Mouse (Mus musculus) myocyte (in vitro differentiated cells): ENCODE measurements around the gene Togaram2. TPM values are rescaled to one million over a fixed set of nuclear protein-coding genes. Genes with fewer than 3 reads are reported as not detected.

Experiments used
- H3K27me3 ChIP-seq: one replicate; pipeline ENCODE4 v1.6.1; 2011; ENCODE audit not compliant: control insufficient read depth, insufficient read depth, insufficient read length
- H3K36me3 ChIP-seq: one replicate; pipeline ENCODE4 v1.6.1; 2011; ENCODE audit not compliant: control insufficient read depth, insufficient read depth
- H3K4me2 ChIP-seq: one replicate; pipeline ENCODE4 v1.6.1; 2011; ENCODE audit warnings: low read depth, control low read depth
- H3K4me3 ChIP-seq: one replicate; pipeline ENCODE4 v1.5.1; 2011; ENCODE audit warnings: mild to moderate bottlenecking, control low read depth, moderate library complexity
- H3K79me2 ChIP-seq: one replicate; pipeline ENCODE4 v1.6.1; 2011; ENCODE audit not compliant: control insufficient read depth, insufficient read depth
- H3ac ChIP-seq: one replicate; pipeline ENCODE4 v1.6.1; 2011; ENCODE audit not compliant: control insufficient read depth, insufficient read length
- CEBPB ChIP-seq: IDR thresholded peaks from 2 replicates; pipeline ENCODE4 v1.6.1; 2011; ENCODE audit warnings: mild to moderate bottlenecking, moderate library complexity; ENCODE audit not compliant: poor library complexity, insufficient read depth, severe bottlenecking
- E2F4 ChIP-seq: IDR thresholded peaks from one replicate; pipeline ENCODE4 v1.6.1; 2011; ENCODE audit warnings: mild to moderate bottlenecking, control low read depth, moderate library complexity; ENCODE audit not compliant: insufficient read depth
- MAX ChIP-seq: IDR thresholded peaks from one replicate; pipeline ENCODE4 v1.6.1; 2011; ENCODE audit warnings: low read depth, mild to moderate bottlenecking, control low read depth
- MYOD1 ChIP-seq, 3 experiments: IDR thresholded peaks; one replicate each; pipeline ENCODE4 v1.6.1; 2011; ENCODE audit warnings: control low read depth in 2 of 3, low read depth in 2 of 3, mild to moderate bottlenecking in 2 of 3, moderate library complexity in 1 of 3; ENCODE audit not compliant: insufficient read length in 2 of 3, control insufficient read depth in 1 of 3
- MYOG ChIP-seq, 3 experiments: IDR thresholded peaks; one replicate each; pipeline ENCODE4 v1.6.1; 2011; ENCODE audit warnings: control low read depth in 2 of 3, low read depth in 2 of 3, mild to moderate bottlenecking in 2 of 3; ENCODE audit not compliant: insufficient read length in 2 of 3, control insufficient read depth in 1 of 3, insufficient read depth in 1 of 3
- POLR2A ChIP-seq: IDR thresholded peaks from one replicate; pipeline ENCODE4 v1.6.1; 2011; ENCODE audit warnings: low read depth, mild to moderate bottlenecking, control low read depth, moderate library complexity; ENCODE audit not compliant: insufficient read length
- POLR2AphosphoS2 ChIP-seq: IDR thresholded peaks from one replicate; pipeline ENCODE4 v1.6.1; 2011; ENCODE audit warnings: low read depth, control low read depth; ENCODE audit not compliant: insufficient read length
- REST ChIP-seq: IDR thresholded peaks from one replicate; pipeline ENCODE4 v1.6.1; 2011; ENCODE audit warnings: mild to moderate bottlenecking, control low read depth, moderate library complexity; ENCODE audit not compliant: insufficient read depth, insufficient read length
- SRF ChIP-seq: IDR thresholded peaks from one replicate; pipeline ENCODE4 v1.6.1; 2011; ENCODE audit warnings: low read depth; ENCODE audit not compliant: control insufficient read depth, insufficient read length
- TCF12 ChIP-seq: IDR thresholded peaks from one replicate; pipeline ENCODE4 v1.6.1; 2011; ENCODE audit warnings: mild to moderate bottlenecking, control low read depth; ENCODE audit not compliant: poor library complexity, insufficient read depth, severe bottlenecking
- TCF3 ChIP-seq: IDR thresholded peaks from one replicate; pipeline ENCODE4 v1.6.1; 2011; ENCODE audit warnings: low read depth, control low read depth; ENCODE audit not compliant: insufficient read length
- USF1 ChIP-seq: IDR thresholded peaks from one replicate; pipeline ENCODE4 v1.6.1; 2011; ENCODE audit warnings: low read depth, mild to moderate bottlenecking, control low read depth, moderate library complexity
- polyA plus RNA-seq: library from polyadenylated mRNA; unstranded; fragments of >200 nt; fragmentation: generic; extraction: Trizol; gene quantifications from one replicate; pipeline ENCODE4 v1.2.1, GENCODE M21; 2012; ENCODE audit warnings: missing spikeins

Gene Togaram2
- polyA plus RNA-seq, 1 experiment = 0.31 TPM

- Histone ChIP-seq H3K4me2 (no peak overlapping the region), H3ac (no peak overlapping the region), H3K36me3 (no peaks in the 10 kb centered on the region), H3K79me2 (no peaks in the 10 kb centered on the region), H3K27me3 (no peaks in the 10 kb centered on the region), H3K4me3 (no peak overlapping the region)
- TF ChIP-seq CEBPB (no peak), POLR2AphosphoS2 (no peak), USF1 (no peak), POLR2A (no peak), MYOG (IDR thresholded peaks at IDR 0.05; ENCODE audit: control insufficient read depth in 1 of 3, insufficient read depth in 1 of 3, insufficient read length in 2 of 3, low read depth in 2 of 3) (no peak), REST (no peak), MAX (no peak)
Observed at GRCm38 (mm10) chr17:71705113-71705512, 32.1 kb downstream of the Togaram2 start.

DNA sequence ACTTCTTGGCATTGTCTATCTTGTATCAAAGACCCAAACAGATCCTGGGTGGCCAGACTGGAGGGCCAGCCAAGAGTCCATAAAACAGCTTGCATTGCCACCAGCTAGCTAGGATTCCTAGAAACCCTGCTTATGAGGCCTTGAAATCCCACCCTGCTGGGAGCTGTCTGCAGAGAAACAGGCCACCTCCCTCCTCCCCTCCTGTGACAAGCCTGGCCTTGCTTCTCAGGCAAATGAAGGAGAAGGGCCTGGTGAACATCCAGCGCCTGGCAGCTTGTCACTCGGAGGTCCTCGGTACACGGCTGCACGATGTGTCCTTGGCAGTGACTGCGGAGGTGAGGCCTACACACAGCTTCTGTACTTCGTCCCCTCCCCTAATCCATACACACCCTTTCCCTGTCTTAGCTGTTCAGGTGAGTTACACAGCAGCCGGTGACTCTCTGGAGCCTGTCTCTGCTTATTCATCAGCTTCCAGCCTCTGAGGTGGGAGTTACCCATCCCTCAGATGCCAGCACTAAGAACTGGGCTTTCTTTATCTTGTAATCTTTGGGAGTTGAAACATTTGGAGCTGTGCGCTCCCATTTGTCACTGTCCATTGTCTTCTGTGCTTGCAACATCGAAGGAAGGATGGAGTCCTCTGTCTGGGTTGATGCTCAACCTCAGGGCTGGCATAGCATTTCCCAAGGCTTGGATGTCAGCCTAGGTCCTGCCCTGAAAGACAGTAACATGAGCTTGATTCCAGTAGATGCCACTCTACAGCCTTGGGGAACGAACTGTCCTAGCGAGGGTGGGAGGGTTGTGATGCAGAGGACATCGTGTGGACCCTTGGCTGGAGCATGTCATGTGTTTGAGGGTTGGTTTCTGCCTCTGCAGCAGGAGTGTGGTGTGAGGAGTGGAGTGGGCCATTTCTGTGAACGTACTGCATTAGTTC is 32.8 kb downstream of the Togaram2 start:
- TF ChIP-seq SRF (no peak), CEBPB (no peak), REST (no peak), MYOG (IDR thresholded peaks at IDR 0.05; ENCODE audit: control insufficient read depth in 1 of 3, insufficient read depth in 1 of 3, insufficient read length in 2 of 3, low read depth in 2 of 3) (no peak), TCF12 (no peak), POLR2A (no peak), POLR2AphosphoS2 (no peak), E2F4 (no peak), USF1 (no peak), MAX (no peak), TCF3 (no peak), MYOD1 (IDR thresholded peaks at IDR 0.05; ENCODE audit: control insufficient read depth in 1 of 3, insufficient read length in 2 of 3, low read depth in 2 of 3) (no peak)
- no peaks in the 10 kb centered on the region for H3K27me3 ChIP-seq
- H3ac ChIP-seq = no peak overlapping the region
- H3K4me2 ChIP-seq = no peak overlapping the region
- no peaks in the 10 kb centered on the region for H3K36me3 ChIP-seq
- H3K79me2 ChIP-seq = no peaks in the 10 kb centered on the region
- H3K4me3 ChIP-seq = no peak overlapping the region

DNA sequence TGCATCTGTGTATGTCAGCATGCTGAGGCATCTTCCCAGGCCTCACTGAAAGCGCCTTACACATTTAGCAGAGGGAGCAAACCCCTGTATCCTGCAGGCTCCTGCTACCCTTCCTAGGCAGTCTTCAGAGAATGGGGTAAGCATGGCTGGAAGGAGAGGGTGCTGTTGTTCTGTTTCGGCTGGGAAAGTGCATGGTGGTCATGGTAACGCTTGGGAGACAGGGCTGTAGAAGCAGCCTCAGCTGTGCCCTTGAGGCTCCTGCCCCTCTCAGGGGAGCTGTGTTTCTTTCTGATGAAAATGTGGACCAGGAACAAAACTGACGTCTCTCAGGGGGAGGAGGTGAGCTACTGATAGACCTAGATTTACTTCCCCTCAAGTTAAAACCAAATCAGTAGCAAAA is 34.7 kb downstream of the Togaram2 start:
- no peak for TF ChIP-seq TCF3
- no peak for TF ChIP-seq POLR2A
- no peak for TF ChIP-seq TCF12
- TF ChIP-seq MYOD1 (IDR thresholded peaks at IDR 0.05; ENCODE audit: control insufficient read depth in 1 of 3, insufficient read length in 2 of 3, low read depth in 2 of 3) = no peak
- no peak for TF ChIP-seq REST
- no peak for TF ChIP-seq POLR2AphosphoS2
- TF ChIP-seq USF1 = no peak
- no peak for TF ChIP-seq MAX
- TF ChIP-seq SRF = no peak
- no peak for TF ChIP-seq CEBPB
- TF ChIP-seq E2F4 = no peak
- no peak for TF ChIP-seq MYOG (IDR thresholded peaks at IDR 0.05; ENCODE audit: control insufficient read depth in 1 of 3, insufficient read depth in 1 of 3, insufficient read length in 2 of 3, low read depth in 2 of 3)
- no peak overlapping the region for H3K4me2 ChIP-seq
- H3K79me2 ChIP-seq = no peaks in the 10 kb centered on the region

DNA sequence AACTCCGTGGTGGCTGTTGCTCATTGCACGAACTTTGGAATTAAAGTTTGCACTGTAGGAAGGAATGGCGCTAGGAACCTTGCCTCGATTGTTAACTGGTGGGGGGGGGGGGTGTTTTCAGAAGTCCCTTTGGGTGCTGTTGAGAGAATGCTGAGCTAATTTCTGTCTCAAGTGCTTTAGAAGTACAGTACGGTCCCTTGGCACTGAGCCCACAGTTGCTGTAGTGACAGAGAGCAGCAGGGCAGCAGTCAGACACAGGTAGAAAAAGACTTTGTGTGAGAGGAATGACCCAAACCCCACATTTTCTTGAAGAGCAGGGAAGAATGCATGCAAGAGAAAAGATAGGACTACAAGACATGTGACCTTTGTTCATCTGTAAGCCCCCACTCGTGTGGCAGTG is 39.2 kb downstream of the Togaram2 start:
- H3ac ChIP-seq = no peak overlapping the region
- H3K4me2 ChIP-seq = no peak overlapping the region
- TF ChIP-seq TCF3 = no peak
- TF ChIP-seq CEBPB = no peak
- no peak for TF ChIP-seq E2F4

More for the DNA sequence above, 34.7 kb downstream of the Togaram2 start:
- no peak overlapping the region for H3ac ChIP-seq
- H3K4me3 ChIP-seq = no peak overlapping the region
- H3K27me3 ChIP-seq = no peaks in the 10 kb centered on the region
- H3K36me3 ChIP-seq = no peaks in the 10 kb centered on the region

DNA sequence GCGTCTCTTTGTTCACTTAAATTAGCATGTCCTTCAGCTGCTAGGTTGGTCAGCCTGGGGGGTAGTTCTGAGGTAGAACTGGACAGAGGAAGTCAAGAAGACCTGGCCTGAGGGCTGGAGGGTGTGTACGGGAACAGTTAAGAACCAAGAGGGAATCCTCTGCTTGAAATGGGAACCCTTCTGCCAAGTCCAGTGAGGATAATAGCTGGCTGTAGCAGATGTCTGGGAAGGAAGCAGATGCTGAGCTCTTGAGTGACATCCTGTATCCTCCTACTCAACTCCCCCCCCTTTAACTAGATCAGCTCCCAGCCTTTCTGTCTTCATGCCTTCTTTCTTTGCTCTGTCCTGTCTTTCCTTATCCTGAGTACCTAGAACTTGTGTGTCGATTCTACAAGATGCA is 42.0 kb downstream of the Togaram2 start:
- H3K4me2 ChIP-seq = no peak overlapping the region
- TF ChIP-seq CEBPB (no peak), MYOD1 (IDR thresholded peaks at IDR 0.05; ENCODE audit: control insufficient read depth in 1 of 3, insufficient read length in 2 of 3, low read depth in 2 of 3) (no peak), TCF12 (no peak)
- no peaks in the 10 kb centered on the region for H3K79me2 ChIP-seq
- no peak overlapping the region for H3ac ChIP-seq
- no peak overlapping the region for H3K4me3 ChIP-seq
- H3K27me3 ChIP-seq = no peaks in the 10 kb centered on the region
- no peaks in the 10 kb centered on the region for H3K36me3 ChIP-seq

More for the DNA sequence above, 39.2 kb downstream of the Togaram2 start:
- H3K4me3 ChIP-seq = no peak overlapping the region
- H3K27me3 ChIP-seq = no peaks in the 10 kb centered on the region
- H3K36me3 ChIP-seq = no peaks in the 10 kb centered on the region
- H3K79me2 ChIP-seq = no peaks in the 10 kb centered on the region
